Mouse (Mus musculus): ENCODE results near the gene Cggbp1. TPM values are rescaled to one million over a fixed set of nuclear protein-coding genes. Genes with fewer than 3 reads are reported as not detected.

The Cggbp1 gene
- total RNA-seq, 2 experiments from 2014 or later, result 53.8 to 57.8 TPM

GRCm38 (mm10) chr16:64872296-64872695, 20.5 kb downstream of the Cggbp1 start:
- no peak for DNase-seq (ENCODE audit: extremely low spot score in 1 of 2, low spot score in 1 of 2)

- no peak for DNase-seq (ENCODE audit: extremely low spot score in 1 of 2, low spot score in 1 of 2)
Observed at GRCm38 (mm10) chr16:64872841-64873240, 21.0 kb downstream of the Cggbp1 start.

DNA sequence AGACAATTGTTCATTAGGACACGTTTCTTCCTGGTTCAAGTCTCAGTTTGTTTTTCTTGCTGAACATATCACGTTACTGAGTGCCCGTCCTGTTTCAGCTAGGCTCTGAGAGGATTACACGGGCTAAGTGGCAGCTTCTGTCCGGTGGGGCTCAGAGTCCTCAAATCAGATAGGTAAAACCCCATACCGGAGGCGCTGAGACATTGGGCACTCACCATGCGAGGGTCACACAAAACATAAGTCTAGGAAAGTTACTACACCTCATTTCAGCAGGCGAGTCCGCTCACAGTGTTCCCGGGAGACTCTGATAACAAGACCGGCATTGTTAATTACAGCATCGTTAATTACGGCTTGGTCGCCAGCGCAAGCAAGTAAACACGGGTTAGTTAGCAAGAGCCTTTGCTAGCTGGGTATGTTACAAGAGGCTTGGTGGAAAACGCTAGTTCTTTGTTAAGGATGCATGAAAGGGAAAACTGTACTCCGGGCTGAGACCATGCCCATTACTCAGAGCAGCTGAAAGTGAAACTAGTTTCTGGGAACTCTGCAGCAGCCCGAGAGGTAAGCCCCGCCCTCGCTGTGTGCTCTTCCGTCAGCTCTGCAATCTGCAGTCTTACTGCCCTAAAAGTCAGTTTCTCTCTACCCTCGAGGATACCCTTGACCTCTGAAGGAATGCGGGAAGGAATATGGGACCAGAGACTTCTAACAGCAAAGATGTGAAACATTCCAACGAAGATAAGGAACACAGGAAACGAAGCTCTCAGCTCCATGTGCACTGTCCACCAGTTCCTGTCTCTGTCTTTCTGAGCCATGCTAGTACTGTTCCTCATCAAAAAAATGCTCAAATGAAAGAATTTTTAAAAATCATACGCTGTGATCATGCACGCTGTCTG, 21.9 kb downstream of the Cggbp1 start:
- peak; percentile 19 to 22 for DNase-seq (ENCODE audit: extremely low spot score in 1 of 2, low spot score in 1 of 2)

- no peak for DNase-seq (ENCODE audit: extremely low spot score in 1 of 2, low spot score in 1 of 2)
Observed at GRCm38 (mm10) chr16:64875384-64875783, 23.6 kb downstream of the Cggbp1 start.

DNA sequence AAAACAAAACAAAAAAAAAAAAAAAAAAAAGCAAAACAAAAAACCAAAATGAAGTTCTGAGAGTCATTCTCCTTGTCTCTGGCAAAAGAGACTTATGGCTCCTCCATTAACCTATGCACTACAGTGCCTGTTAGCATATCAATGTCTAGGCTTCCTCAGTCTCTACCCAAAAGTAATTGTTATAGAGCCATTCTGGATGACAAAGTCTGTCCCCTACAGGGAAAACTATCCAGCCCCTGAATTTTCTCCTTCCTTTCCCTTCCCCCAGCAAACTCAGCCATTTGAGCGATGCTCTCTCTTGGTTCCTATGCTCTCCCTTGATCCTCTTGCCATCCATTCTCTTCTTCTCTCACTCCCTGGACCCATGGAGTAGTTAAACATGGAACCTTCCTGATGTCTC, 24.0 kb downstream of the Cggbp1 start:
- DNase-seq (ENCODE audit: extremely low spot score in 1 of 2, low spot score in 1 of 2), result no peak

- no peak for DNase-seq (ENCODE audit: extremely low spot score in 1 of 2, low spot score in 1 of 2)
Observed at GRCm38 (mm10) chr16:64876631-64877265, 25.0 kb downstream of the Cggbp1 start.

- DNase-seq (ENCODE audit: extremely low spot score in 1 of 2, low spot score in 1 of 2), result no peak
Observed at GRCm38 (mm10) chr16:64877314-64877713, 25.5 kb downstream of the Cggbp1 start.

DNA sequence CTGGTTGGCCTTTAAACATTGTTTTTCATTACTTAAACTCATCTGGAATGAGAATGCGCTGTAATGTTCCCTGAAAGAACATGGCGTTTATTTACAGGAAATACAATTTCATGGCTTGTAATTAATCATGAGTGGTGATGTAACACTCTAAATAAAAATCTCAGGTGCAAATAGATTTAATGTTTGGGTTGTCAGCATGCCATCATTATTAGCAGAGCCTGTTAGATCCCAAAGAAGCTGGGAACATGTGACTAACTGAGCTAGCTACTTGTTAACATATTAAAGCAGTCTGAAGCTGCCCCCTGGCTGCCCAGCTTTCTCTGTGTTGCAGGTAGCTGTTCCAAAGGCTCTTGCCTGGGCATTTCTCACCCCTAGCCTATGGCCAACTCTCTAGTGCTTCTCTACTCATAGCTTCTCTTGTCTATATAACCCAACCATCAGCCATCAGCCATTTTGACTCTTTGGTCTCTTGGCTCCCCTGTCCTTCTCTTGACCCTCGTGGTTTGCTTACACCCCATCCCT, 26.9 kb downstream of the Cggbp1 start:
- DNase-seq (ENCODE audit: extremely low spot score in 1 of 2, low spot score in 1 of 2), result no peak

GRCm38 (mm10) chr16:64879735-64880134, 27.9 kb downstream of the Cggbp1 start:
- DNase-seq (ENCODE audit: extremely low spot score in 1 of 2, low spot score in 1 of 2), result no peak

DNA sequence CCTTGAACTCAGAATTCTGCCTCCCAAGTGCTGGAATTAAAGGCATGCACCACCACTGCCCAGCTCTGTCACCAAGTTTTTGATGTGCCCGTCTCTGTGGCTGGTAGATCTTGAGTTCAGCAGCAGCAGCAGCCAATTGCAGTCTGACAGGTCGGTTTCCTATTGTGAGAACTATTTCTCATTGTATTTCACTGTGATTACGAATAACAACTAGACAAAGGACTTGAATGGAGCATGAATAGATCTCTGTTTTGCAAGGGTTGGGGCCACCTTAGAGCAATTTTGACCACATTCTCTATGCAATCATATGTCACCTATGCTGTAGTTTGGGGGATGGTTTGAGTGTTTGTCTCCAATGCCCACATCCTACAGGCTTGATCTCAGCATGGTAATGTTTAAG, 29.2 kb downstream of the Cggbp1 start:
- no peak for DNase-seq (ENCODE audit: extremely low spot score in 1 of 2, low spot score in 1 of 2)

GRCm38 (mm10) chr16:64881442-64881841, 29.6 kb downstream of the Cggbp1 start:
- DNase-seq (ENCODE audit: extremely low spot score in 1 of 2, low spot score in 1 of 2), result no peak

- DNase-seq (ENCODE audit: extremely low spot score in 1 of 2, low spot score in 1 of 2), result no peak
Observed at GRCm38 (mm10) chr16:64883896-64884295, 32.1 kb downstream of the Cggbp1 start.

GRCm38 (mm10) chr16:64884420-64884838, 32.6 kb downstream of the Cggbp1 start:
- no peak for DNase-seq (ENCODE audit: extremely low spot score in 1 of 2, low spot score in 1 of 2)

GRCm38 (mm10) chr16:64885142-64885541, 33.3 kb downstream of the Cggbp1 start:
- DNase-seq (ENCODE audit: extremely low spot score in 1 of 2, low spot score in 1 of 2), result no peak

DNA sequence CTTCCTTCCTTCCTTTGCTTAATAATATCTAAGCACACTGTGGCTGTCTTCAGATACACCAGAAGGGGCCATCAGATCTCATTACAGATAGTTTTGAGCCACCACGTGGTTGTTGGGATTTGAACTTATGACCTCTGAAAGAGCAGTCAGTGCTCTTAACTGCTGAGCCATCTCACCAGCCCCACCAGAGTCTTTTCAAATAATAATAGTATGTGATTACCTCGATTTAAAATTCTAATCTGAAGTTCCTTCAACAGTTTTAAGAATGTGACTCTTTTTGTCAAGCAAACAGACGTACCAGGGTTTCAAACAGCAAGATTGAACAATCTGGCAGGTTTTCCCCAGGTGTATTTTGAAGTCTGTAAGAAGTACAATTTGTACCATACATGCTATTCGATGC, 33.8 kb downstream of the Cggbp1 start:
- DNase-seq (ENCODE audit: extremely low spot score in 1 of 2, low spot score in 1 of 2), result no peak

- DNase-seq (ENCODE audit: extremely low spot score in 1 of 2, low spot score in 1 of 2), result no peak
Observed at GRCm38 (mm10) chr16:64889496-64889895, 37.7 kb downstream of the Cggbp1 start.

DNA sequence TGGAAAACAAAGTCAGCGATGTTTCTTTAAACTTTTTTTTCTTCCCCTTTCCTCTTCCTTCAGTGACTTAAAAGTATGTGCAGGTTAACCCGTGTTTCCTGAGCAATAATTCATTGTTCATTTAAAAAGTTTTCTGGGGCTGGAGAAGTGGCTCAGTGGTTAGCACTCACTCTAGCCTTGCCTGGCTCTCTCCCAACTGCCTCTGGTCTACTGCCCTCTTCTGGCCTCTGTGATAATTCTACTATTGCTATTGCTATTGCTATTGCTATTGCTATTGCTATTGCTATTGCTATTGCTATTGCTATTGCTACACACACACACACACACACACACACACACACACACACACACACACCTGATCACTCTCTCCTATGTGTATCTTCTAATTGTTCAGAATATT, 47.3 kb downstream of the Cggbp1 start:
- no peak for DNase-seq (ENCODE audit: extremely low spot score in 1 of 2, low spot score in 1 of 2)

DNA sequence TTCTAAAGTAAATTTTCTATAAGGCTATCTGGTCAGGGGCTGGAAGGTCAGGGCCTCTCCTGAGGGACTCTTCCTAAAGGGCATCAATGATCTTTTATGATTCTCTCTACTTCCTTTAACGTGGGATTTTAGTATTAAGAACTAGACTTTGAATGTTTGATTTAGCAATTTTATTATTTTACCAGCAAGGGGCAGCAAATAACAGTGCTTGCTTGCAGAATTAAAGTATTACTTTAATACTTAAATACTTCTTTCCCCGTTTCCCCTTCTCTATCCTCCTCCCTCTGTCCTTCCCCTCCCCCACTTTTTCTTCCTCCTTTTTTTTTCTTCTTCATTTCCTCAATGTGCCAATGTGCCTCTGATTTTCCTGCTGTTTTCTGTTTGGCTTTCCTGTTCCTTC, 51.5 kb downstream of the Cggbp1 start:
- no peak for DNase-seq (ENCODE audit: extremely low spot score in 1 of 2, low spot score in 1 of 2)

DNA sequence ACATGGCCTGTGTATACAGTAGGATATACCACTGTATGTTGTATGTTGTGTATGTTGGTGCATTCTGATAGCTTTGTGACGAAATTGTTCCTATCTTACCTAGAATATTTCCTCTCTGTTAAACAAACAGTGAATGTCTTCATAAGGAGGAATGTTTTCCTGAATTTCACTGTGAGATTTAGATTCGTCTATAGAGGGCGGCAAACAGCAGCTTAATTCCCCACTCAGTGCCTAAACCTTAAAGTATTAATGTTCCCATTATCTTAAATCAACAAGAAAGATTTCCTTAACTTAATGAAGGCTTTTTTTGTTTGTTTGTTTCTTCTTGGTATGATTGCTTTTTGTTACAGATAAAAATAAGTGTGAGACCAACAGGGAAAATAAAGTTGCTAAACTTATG, 55.3 kb downstream of the Cggbp1 start:
- DNase-seq (ENCODE audit: extremely low spot score in 1 of 2, low spot score in 1 of 2), result no peak

DNA sequence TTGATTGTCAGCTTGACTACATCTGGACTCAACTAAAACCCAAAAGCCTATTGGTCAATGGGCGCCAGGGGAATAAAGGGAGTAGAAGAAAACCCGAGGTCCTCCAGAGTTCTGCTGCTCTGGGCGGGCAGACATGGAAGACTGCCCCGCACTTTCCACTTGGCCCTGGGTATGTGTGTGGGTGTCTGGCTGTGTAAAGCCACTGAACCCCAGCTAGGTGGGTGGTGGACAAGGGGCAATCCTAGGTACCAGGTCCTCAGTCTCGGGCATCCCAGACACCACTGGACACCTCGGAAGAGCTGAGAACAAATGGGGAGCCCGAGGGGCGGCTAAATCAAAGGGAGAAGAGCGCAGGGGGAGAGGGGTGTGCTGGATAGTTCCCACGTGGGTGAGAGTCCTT, 57.0 kb downstream of the Cggbp1 start:
- no peak for DNase-seq (ENCODE audit: extremely low spot score in 1 of 2, low spot score in 1 of 2)

All from layer of hippocampus, postnatal 25 days (tissue).